Mouse (Mus musculus): ENCODE results near the gene Ppp3cb.

DNA sequence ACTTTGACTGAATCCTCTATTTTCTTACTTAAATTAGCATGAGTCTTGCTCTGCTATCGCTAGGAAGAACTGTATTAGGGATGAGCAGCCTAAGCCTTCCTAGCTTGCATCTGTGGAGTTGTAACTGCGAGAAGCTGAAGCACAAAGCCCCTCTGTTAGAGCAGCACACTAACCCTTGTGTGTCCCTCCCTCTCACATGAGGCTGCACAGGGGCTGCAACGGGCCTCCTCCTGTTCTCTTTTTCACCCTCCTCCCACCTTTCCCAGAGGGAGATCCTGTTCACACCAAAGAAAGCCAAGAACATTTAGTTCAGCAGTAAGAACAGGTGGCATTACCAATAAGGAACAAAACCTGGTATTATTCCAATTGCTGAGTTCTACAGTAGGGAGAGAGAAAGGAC, 49.4 kb upstream of the Ppp3cb start:
- TF ChIP-seq POLR2A (IDR thresholded peaks at IDR 0.05; ENCODE audit: insufficient read depth, low read length) (no peak), CTCF (IDR thresholded peaks at IDR 0.05; ENCODE audit: low read depth, low read length) (no peak), EP300 (IDR thresholded peaks at IDR 0.05; ENCODE audit: insufficient read depth, low read depth, low read length) (no peak)

Data from ES-Bruce4 (cell line).